Mouse (Mus musculus) thymus, adult 2 months (tissue): ENCODE measurements around the gene Fbxw7.

ENCODE experiments used
- CTCF ChIP-seq: fragments of 200-500 bp; IDR thresholded peaks from 2 replicates; pipeline ENCODE4 v1.5.1; 2012; ENCODE audit warnings: mild to moderate bottlenecking, control low read depth, low read length, moderate library complexity, borderline replicate concordance; ENCODE audit not compliant: control insufficient read depth, poor library complexity, insufficient read depth; ENCODE audit errors: extremely low read depth
- POLR2A ChIP-seq: fragments of 200-500 bp; IDR thresholded peaks from 2 replicates; pipeline ENCODE4 v1.6.1; 2012; ENCODE audit warnings: mild to moderate bottlenecking, low read length, control low read depth, moderate library complexity; ENCODE audit not compliant: control insufficient read depth, poor library complexity, insufficient read depth; ENCODE audit errors: extremely low read depth

GRCm38 (mm10) chr3:84923256-84923655 is 108.2 kb downstream of the Fbxw7 start:
- no peak for TF ChIP-seq CTCF
- TF ChIP-seq POLR2A: no peak
